Mouse (Mus musculus) spleen, postnatal 14 days (tissue): ENCODE results near the gene Jph4.

Experiments
- DNase-seq, 2 experiments: peaks; one replicate each; pipeline ENCODE4 v3.0.0; 2021 to 2022; ENCODE audit warnings: low spot score in 2 of 2

Gene Jph4

DNA sequence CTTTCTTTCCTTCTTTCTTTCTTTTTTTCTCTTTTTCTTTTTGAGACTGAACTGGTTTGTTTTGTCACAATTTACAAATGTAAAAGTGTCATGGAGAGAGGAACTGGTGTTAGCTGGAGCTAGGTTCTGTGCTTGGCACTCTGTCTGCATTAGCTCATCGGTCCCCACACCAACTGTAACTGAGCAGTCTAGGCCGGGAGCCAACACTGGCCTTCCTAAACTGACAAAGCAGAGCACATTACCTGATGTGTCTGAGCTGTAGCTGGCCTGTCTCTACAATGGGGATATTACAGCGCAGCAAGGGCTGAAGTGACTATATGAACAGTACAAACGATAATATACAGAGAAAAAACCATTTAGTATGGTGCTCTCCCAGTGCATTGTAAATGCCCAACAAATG is 2.1 kb upstream of the Jph4 start:
- no peak for DNase-seq

DNA sequence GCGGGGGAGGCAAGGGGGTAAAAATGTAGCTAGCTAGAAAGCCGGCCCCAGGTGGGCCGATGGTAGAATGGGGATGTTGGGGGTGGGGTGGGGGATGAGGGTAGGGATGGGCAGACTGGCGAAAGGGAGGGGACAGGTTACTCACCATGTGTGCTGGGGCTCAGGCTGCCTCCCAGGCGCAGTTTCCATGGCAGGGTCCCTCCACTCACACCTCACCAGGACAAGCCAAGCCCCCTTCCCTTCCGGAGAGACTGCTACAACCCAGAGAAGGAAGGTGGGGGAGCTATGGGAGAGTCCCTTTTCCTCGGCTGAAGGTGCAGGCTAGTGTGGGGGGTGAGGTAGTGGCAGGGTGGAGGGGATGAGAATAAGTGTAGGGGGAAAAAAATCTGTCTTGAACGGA is 889 bp downstream of the Jph4 start:
- DNase-seq = no peak

DNA sequence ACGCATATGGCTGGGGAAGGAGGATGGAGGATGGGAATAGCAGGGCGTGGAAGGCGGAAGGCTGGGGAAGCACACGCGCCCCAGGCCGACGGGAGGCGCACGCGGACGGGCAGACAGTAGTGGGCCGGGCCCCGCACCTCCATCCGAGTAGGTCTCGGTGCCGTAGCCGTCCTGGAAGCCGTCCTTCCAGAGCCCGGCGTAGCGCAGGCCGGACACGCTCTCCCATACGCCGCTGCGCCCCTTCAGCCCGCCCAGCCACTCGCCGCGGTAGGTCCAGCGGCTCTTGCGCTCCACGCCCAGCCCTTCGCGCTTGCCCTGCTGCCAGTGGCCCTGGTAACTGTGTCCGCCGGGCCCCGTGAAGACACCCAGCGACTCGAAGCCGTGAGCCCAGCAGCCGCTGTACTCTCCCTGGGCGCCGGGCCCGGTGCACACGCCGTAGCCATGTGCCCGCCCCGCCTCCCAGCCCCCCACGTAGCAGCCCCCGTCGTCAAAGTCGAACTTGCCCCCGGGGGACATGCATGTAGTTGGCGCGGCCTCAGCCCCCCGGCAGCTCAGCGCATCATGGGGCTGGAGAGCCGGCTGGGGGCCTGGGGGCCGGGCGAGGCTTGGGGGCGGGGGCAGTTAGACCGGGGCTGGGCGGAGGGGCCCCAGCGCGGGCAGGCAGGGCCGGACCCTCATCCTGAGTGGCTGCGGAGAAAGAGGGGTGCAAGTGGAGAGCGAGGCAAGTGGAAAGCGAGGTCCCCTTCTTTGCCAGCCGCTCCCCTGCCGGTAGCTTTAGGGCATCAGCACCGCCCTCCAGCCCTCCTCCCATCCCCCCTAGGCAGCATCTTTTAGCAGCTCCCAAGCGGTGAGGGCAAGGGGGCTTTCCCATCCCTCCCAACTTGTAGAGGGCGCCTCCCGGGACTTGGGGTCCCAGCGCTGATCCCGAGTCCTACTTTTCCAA is 1.7 kb downstream of the Jph4 start:
- no peak for DNase-seq

DNA sequence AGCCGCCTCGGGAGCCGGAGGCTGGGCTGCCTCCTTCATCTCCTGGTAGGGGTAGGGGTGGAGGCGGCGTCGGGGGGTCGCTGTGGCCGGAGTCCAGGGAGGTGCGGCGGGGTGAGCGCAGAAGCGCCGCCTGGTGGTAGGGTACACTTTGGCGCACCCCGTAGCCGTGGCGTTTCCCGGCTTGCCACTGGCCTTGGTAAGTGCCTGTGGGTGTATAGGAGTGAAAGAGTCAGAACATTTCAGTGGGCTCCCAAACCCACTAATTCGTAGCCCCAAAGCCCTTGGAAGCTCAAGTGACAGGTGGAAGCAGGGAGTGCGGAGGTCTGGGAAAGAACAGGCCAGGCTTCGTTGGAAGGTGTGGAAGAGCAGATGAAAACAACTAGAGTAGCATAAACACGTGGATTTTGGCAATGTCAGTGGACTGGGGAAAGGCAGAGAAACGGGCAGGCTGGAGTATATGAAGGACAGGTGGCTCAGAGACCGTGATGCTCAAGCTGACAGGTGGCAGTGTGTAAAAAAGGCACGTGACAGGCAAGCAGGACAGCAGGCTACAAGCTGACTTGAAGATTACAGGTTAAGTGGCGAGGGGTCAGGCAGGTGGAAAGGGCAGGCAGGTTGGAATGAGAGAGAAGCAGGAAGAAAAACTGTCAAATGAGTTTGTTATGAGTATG is 2.6 kb downstream of the Jph4 start:
- DNase-seq = no peak

DNA sequence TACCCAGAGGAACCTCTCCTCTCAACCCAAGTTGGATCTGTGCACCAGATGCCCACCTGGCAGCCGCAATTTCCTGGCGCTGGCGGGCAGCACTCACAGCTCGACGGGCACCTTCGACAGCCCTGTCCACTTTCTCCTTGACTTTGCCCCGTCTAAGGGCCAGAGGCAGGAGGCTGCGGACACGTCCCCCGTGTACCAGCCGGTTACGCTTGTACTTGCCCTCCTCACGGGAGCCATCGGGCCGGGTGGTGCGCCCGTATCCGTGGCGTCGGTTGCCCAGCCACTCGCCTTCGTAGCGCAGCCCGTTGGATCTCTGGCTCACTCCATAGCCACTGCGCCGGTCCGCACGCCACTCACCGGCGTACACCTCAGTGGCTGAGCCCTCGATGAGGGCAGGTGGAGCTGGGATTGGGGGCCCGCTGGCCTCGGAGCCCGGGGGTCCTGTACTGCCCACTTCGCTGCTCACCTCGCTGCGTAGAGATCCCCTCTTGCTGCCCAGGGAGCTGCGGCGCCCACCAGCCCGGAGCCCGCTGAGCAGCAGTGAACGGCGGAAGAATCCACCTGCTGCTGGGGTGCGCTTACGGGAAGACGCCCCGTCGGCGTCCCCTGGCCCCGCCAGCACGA is 3.3 kb downstream of the Jph4 start:
- DNase-seq = no peak

DNA sequence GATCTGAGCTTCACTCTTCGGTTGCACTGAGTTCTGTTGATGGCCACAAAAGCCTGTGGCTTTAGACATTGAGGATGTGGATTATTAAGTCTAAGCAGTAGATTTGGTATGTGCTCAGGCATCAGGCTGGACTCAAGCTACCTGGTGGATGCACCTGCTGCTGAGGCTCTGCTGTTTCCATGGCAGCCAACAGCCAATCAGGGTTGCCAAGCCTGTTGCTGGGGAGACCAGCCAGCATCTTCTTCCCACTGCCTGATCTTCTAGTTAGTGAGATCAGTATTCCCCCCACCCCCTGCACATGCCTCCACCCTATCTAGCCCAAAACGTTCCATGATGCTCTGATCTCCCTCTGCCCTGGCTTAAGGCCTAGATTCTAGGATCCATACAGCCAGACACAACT is 5.0 kb downstream of the Jph4 start:
- DNase-seq = no peak

DNA sequence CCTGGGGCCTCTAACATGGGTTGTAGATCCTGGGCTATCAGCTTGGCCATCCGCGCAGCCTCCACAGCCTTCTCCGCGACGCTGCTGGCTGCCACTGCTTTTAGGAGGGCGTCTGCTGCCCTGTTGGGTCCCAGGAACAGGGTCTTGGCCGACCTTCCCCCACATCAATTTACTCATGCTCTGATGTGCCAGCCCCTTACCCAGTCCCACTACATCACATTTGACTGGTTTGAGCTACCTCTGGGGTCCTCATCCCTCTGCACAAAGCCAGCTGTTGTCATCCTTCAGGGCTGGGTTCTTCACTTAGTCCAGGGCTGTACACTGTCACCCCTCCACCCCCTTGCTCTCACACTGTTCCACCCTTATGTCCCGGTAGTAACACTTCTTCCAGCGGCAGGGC is 6.7 kb downstream of the Jph4 start:
- no peak for DNase-seq

DNA sequence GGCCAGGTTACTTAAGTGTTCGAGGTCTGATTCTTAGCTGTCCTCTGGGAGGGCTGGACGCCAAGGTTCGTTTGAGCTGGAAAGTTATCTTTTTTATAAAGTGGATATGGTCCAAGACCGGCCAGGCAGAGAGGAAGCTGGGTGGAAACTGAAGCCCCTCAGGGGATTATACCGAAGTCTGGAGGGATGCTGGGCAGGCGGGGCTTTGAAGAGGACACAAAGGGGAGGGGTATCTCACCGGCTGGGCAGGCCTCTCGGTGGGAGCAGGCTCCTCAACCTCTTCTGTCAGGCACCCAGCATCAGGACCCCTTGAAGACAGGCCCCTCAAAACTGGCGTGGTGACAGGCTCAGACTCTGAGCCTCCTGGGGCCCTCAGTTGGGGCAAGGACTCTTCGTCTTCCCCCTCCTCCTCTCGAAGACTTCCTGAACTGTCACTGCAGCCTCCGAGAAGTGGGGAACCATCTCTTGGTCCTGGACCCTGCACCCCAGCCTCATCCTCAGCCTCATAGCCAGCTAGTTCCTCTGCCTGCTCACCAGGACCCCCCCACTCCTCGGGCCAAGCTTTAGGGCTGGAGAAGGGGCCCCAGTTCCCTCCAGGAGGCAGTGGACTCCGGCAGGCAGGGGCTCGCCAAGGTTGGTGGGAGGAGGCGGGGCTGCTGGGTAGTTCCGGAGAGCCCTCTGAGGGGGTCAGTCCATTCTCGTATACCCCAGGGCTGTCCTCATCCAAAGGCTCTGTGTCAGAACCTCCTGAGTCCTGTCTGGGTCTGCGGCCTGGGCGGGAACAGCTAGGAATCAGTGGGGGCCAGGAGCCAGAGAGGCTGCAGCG is 7.5 kb downstream of the Jph4 start:
- DNase-seq = no peak

DNA sequence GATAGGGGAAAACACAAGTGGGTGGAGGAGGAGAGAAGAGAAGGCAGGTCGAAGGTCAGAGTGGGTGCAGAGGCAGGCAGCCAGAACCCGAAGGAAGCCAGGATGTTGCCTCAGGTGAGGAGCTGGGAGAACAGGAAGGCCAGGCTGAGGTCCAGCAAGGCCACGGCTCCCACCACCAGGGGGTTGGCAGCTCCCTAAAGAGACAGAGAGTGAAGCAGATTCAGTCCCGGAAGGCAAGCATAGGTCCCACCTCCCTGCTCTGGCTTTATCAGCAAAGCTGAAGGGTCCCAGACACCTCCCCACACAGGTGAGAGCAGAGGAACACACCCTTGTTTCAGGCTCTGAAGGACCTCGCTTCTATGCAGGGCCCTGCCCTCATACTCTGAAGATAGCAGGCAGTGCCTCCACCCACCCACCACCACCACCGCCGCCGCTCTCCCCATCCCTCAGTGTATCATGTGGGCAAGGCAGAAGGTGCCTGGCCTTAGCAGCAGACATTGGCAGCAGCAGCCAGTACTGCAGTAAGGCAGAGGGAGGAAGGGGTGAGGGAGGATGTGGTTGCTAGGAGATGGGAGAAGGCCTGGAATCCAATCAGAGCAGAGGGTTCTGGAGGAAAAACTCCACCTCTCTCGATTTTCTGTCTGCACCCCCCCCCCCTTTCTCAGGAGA is 8.4 kb downstream of the Jph4 start:
- no peak for DNase-seq

DNA sequence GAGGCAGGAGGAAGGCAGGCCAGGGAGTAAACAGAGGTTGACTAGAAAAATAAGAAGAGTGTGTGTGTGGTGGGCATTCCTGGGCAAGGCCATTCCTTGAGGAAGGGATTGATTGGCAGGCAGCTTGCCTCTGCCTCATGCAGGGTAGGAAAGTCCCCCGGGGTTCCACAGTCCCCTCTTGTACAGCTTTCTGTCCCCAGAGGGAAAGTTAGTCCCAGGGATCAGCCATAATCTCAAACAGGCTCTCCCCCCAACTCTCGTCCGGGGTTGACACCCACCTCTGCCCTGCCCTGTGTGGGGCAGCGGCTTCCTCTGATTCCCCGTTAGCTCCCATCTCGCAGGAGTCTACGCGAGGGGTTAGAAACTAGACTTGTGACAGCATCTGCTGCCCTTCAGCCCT is 9.7 kb downstream of the Jph4 start:
- no peak for DNase-seq

DNA sequence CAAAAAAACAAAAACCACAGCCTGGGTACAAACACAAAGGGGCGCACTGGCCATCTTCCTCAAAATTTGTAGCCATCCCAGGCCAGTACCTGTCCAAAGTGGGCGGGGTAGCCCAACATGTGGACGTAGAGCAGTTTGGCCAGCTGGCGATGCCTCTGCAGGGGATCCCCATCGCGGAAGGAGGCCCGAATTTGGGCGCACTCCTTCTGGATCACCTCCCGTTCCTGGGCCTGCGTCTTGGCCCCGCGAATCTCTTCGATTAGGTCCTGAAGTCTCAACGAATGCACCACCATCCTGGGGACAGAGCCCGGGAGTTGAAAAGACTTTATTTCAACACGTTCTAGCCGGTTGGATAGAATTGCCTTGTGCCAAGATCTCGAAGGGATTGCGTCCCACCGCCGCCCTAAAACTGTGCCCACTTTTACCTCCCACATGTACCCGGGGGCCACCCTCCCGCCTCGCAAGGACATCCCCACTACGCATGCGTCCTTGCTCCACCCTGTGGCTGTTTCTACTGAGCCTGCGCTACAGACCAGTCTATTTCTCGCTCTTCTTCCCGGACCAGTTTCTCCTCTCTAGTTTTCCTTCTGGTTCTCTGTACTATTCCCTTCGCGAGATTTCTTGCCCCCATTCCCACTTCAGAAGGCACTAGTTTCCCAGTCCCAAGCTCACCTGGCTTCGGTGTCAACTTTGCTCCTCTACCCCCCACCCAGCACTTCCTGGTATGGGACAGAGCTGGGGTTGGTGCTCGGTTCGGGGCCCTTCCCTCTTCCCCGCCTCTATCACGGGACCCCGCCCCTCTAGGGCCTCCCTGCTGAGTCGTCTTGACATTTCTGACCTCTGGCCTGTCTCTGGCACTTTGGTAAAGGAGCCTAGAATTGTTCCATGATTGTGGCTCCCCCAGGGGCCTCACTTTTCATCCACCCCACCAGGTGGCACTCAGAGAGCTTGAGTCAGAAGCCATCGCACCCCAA is 10.6 kb downstream of the Jph4 start, which contains the start of gene Ap1g2:
Ap1g2 (minus strand) TSS at position 758 of the 974 bp plus-strand sequence.
- DNase-seq = peak; percentile 64 to 68

DNA sequence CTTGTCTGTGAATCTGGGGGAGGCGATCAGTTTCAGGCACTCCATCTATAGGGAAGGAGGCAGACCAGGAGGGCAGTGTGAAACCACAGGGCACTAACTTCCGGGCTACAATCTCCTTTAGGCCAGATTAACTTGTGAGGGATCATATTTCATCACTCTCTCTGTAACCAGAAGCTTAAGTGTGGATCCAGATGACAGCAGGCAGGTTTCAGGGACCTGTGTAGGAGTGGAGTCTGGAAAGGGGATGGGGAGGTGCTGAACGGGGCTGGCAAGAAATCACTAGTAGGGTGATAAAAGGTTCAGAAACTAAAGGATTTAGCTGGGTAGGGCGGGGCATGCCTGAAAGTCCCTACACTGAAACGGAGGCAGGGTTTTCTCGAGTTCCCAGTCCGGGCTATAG is 11.3 kb downstream of the Jph4 start:
- no peak for DNase-seq

DNA sequence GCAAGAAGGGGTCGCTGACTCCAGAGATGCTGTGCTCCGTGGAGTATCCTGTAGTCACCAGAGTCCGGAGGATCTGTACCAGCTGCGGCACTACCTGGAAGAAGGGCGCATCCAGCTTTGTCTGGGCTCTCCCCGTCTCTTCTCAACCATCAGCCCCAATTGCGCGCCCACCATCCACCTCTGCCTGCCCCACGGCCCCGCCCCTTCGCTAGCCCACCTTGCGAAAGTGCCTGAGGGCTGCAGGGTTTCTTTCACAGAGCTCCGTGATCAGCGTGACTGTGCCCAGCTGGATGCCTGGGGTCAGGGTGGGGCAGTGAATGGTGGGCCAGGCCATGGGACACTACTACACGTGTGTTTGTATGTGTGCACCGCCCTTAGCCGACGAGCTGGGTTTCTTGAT is 12.4 kb downstream of the Jph4 start:
- no peak for DNase-seq

DNA sequence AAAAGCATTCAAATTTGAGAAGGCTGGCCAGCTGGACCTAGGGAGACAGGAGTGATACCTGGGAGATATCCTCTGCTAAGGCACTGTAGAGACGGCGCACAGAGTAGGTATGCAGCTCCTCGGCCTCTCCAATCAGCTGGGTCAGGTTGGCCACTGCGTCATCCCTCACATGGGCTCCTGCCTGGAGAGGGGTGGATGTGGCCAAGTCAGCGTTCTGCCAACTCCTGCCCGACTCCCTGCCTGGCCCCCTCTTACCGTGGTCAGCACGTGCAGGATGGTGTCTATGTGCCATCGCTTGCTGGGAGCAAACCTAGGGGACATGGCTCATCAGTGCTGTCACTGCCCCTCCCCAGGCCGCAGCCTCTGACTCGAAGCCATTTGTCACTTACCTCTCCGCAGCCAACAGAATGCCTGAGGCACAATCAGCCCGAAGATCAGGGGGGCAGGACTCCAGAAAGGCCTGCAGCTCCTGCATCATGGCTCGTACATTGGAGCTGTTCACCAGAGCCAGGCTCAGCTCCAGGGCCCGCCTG is 14.4 kb downstream of the Jph4 start:
- DNase-seq = no peak

DNA sequence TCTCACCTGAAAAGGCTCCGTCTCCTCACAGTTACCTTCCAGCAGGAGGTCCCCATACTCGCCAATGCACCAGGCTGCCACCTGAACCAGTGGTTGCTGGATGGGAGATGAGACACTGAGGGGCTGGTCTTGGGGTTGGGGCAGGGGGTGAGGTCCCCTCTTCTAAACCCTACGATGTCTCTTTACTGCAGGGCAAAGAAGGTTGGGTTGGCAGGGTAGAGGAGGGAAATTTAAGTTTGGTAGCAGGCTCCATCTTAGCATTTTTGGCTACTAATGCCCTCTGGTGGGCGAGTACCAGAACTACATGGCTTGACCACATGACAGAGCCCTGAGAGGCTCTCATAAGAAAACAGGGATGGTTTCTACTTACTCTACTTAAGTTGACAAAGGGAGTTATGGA is 15.1 kb downstream of the Jph4 start:
- DNase-seq = peak in 1 of 2 experiments; percentile 43

DNA sequence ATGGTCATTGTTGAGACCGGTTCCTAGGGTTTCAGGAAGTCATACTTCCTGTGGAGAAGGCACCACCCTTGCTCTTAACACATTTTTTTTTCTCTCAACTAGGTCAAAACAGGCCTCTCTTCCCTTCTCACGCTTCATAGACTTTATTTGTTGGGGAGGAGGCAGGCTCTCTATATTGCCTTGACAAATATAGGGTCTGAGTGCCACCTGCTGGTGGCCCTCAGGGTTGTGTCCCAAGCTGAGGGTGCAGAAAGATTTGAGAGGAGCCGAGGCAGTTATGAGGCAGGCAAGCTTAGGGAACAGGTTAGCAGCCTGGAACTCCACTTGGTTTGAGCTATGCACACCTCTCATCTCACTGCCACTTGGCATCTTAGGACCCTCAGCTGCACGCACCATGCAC is 18.7 kb downstream of the Jph4 start:
- DNase-seq = peak in 1 of 2 experiments; percentile 41

DNA sequence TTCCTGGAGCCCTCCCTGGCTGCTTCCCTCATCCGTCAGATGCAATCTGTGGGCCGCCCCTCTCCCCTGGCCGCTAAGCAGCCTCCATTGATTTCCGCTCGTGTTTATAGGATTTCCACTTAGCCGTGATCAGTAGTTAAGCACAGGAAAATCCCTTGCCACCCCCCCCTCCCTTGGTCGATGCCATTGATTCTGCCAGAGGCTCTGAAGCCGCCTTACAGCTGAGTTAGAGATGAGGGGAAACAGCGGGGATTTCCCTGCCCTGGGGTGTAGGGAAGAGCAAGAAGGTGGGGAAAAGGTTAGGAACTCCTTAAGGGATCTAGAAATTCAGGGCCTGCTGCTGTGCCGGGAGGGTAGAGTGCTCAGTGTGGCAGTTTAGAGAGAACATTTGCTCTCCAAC is 19.1 kb downstream of the Jph4 start:
- no peak for DNase-seq

DNA sequence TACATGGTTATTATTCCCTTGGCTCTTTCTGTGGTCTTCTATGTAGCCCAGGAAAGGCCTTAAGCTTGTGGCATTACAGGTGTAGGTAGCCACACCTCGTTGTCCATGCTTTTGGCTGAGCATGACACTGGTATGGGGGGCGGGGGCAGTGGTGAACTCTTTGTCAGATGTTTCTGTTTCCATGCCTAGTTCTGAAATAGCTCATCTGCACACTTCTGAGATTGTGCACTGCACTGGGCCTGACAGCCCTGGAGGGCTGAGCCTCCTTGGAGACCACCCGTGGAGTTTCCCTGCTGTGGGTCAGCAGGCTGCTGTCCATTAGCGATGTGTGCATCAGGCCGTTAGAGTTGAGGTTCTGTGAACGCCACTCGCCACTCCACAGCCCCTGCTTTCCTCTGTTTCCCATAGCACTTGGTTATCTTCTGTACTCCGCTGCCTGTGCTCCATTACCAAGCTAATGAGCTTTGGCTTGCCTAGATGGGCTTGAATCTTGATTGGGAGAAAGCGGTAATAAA is 20.1 kb downstream of the Jph4 start:
- DNase-seq = no peak

DNA sequence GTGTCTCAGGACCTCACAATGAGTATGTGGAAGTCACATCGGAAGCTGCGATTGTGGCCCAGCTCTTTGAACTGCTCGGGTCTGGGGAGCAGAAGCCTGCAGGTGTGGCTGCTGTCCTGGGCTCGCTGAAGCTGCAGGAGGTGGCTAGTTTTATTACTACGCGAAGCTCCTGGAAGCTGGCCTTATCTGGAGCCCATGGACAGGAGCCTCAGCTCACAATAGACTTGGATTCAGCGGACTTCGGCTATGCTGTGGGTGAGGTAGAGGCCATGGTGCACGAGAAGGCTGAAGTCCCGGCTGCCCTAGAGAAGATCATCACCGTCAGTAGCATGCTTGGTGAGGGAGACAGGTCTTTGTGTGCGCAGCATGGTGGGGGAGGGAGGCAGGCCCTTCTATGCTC is 21.1 kb downstream of the Jph4 start:
- no peak for DNase-seq

DNA sequence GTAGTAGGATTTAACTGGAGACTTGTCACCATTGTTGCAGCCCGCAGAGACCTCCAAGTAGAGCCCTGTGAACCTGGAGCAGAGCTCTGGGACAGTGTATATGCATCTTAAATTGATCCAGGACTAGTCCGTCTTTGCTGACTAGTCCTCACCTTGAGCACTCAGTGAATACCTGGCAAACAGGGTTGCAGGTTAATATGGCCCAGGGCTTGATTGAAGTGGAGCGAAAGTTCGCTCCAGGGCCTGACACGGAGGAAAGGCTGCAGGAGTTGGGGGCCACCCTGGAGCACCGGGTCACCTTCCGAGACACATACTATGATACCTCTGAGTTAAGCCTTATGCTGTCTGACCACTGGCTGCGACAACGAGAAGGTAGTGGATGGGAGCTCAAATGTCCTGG is 21.5 kb downstream of the Jph4 start:
- no peak for DNase-seq
